ENCODE assay signal across 19 mouse cellular contexts in genomic region chr15:98594193-98594592, GRCm38 (mm10). TPM values are rescaled to one million over a fixed set of nuclear protein-coding genes. Genes with fewer than 3 reads are reported as not detected.
DNase-seq lines count a peak whose midpoint lies in the region; ATAC-seq and TF ChIP-seq lines count a peak whose summit lies in the region.
"Had no signal": no experiment of that assay in that cellular context is flagged by ENCODE, and none has a peak within 500 bp of the region (broad histone marks: within the 10 kb centered on the region; RNA-seq: fewer than 3 reads in every experiment).

No protein-coding gene starts in this region.

- 75% methylated on average over 19 of the region's 19 CpGs for WGBS in stomach, postnatal 0 days
- WGBS in intestine, postnatal 0 days = 76% methylated on average over 19 of the region's 19 CpGs

- peak; percentile 46 to 65 for DNase-seq in frontal cortex, adult 2 months (ENCODE audit: extremely low spot score in 1 of 2, low spot score in 1 of 2)
- DNase-seq in frontal cortex, postnatal 25 days (ENCODE audit: low spot score in 2 of 2) = no peak
- DNase-seq in left cerebral cortex, adult 2 months (ENCODE audit: extremely low spot score in 1 of 2, low spot score in 2 of 2) = peak; percentile 34 to 43
- no peak for DNase-seq in left cerebral cortex, postnatal 10 days (ENCODE audit: extremely low spot score in 1 of 2, low spot score in 2 of 2)
- DNase-seq in ES-E14 (ENCODE audit: low read depth, low spot score) = peak; percentile 52
- DNase-seq in stomach, postnatal 0 days (ENCODE audit: low spot score) = no peak
- no peak for DNase-seq in gastrocnemius, adult 2 months
- DNase-seq: adrenal gland, postnatal 14 days; cerebellum, postnatal 10 days; liver, embryonic 13.5 days; midbrain, embryonic 14.5 days had no signal

- H3K4me2 ChIP-seq in stomach, postnatal 0 days (replicated peaks; ENCODE audit: low read depth) = no peak overlapping the region
- no peak overlapping the region for H3K4me2 ChIP-seq in intestine, postnatal 0 days (replicated peaks; ENCODE audit: low read depth)
- H3K4me2 ChIP-seq: hindbrain, embryonic 13.5 days; liver, embryonic 13.5 days had no signal

- TF ChIP-seq CTCF in left cerebral cortex, adult 2 months (IDR thresholded peaks at IDR 0.05) = no peak
- no peak for TF ChIP-seq CTCF in stomach, postnatal 0 days (IDR thresholded peaks at IDR 0.05; ENCODE audit: low read depth)
- no peak for TF ChIP-seq CTCF in gastrocnemius, adult 2 months (IDR thresholded peaks at IDR 0.05)
- no peak for TF ChIP-seq CTCF in intestine, postnatal 0 days (IDR thresholded peaks at IDR 0.05; ENCODE audit: low read depth)

- H3K4me3 ChIP-seq in left cerebral cortex, adult 2 months = no peak overlapping the region
- peak overlapping the region; percentile 5 to 50; a peak in 2 of 4 replicates for H3K4me3 ChIP-seq in ES-E14 (ENCODE audit: insufficient read depth in 1 of 2, low read depth in 1 of 2, low read length in 2 of 2, poor library complexity in 1 of 2, severe bottlenecking in 1 of 2)
- H3K4me3 ChIP-seq in stomach, postnatal 0 days (ENCODE audit: low read depth, low read length) = no peak overlapping the region
- H3K4me3 ChIP-seq in gastrocnemius, adult 2 months = no peak overlapping the region
- no peak overlapping the region for H3K4me3 ChIP-seq in intestine, postnatal 0 days (ENCODE audit: low read depth, low read length)
- H3K4me3 ChIP-seq: hindbrain, embryonic 13.5 days; limb, embryonic 10.5 days; liver, embryonic 13.5 days had no signal

- in situ Hi-C loops in ES-E14 (cut with MboI; ENCODE audit: low sequenced_read_pairs in 2 of 2, unreplicated experiment in 2 of 2) = no loop called here

- intact Hi-C loops in left cerebral cortex, adult 2 months (cut with DNase I) = no loop called here
- intact Hi-C loops in left cerebral cortex, postnatal 10 days (cut with DNase I) = no loop called here
- intact Hi-C loops in gastrocnemius, adult 2 months (cut with DNase I) = no loop called here

- H3K27me3 ChIP-seq in stomach, postnatal 0 days (ENCODE audit: control insufficient read depth, insufficient read depth, low read length) = no peaks in the 10 kb centered on the region
- no peaks in the 10 kb centered on the region for H3K27me3 ChIP-seq in intestine, postnatal 0 days (replicated peaks; ENCODE audit: control insufficient read depth, insufficient read depth, low read length)
- H3K27me3 ChIP-seq: hindbrain, embryonic 13.5 days; liver, embryonic 13.5 days had no signal

- no peaks in the 10 kb centered on the region for H3K9me3 ChIP-seq in ES-E14 (ENCODE audit: control insufficient read depth, insufficient read depth, low read depth, low read length)
- no peaks in the 10 kb centered on the region for H3K9me3 ChIP-seq in stomach, postnatal 0 days (ENCODE audit: control insufficient read depth, low read length)
- H3K9me3 ChIP-seq in intestine, postnatal 0 days (ENCODE audit: control insufficient read depth) = no peaks in the 10 kb centered on the region
- H3K9me3 ChIP-seq: hindbrain, embryonic 13.5 days; limb, embryonic 10.5 days; liver, embryonic 13.5 days had no signal

- H3K27ac ChIP-seq in left cerebral cortex, adult 2 months = no peak overlapping the region
- no peak overlapping the region for H3K27ac ChIP-seq in ES-E14 (ENCODE audit: insufficient read depth, low read depth, low read length, poor library complexity, severe bottlenecking)
- no peak overlapping the region for H3K27ac ChIP-seq in stomach, postnatal 0 days (replicated peaks)
- H3K27ac ChIP-seq in gastrocnemius, adult 2 months = no peak overlapping the region
- H3K27ac ChIP-seq in intestine, postnatal 0 days (ENCODE audit: low read depth, low read length) = no peak overlapping the region
- H3K27ac ChIP-seq: hindbrain, embryonic 13.5 days; kidney, postnatal 0 days; limb, embryonic 10.5 days; liver, embryonic 13.5 days had no signal

- H3K36me3 ChIP-seq in ES-E14 (ENCODE audit: control insufficient read depth, insufficient read depth, low read length, poor library complexity, severe bottlenecking) = peaks cover 3% of the 10 kb centered on the region; the same call in 1 of the 2 replicates
- peaks cover 52% of the 10 kb centered on the region for H3K36me3 ChIP-seq in stomach, postnatal 0 days (ENCODE audit: control insufficient read depth, insufficient read depth, low read length)
- peaks cover 96% of the 10 kb centered on the region for H3K36me3 ChIP-seq in intestine, postnatal 0 days (ENCODE audit: control insufficient read depth, insufficient read depth)

- TF ChIP-seq EP300 in stomach, postnatal 0 days (optimal IDR thresholded peaks at IDR 0.05) = no peak

- peaks cover 0 to 21% of the 10 kb centered on the region in 2 experiments; a peak in 2 of 4 replicates for H3K4me1 ChIP-seq in ES-E14 (ENCODE audit: control insufficient read depth in 2 of 2, insufficient read depth in 2 of 2, low read length in 2 of 2, poor library complexity in 1 of 2)
- no peaks in the 10 kb centered on the region for H3K4me1 ChIP-seq in stomach, postnatal 0 days (replicated peaks; ENCODE audit: control insufficient read depth, insufficient read depth)
- no peaks in the 10 kb centered on the region; the same call in none of the 2 replicates for H3K4me1 ChIP-seq in intestine, postnatal 0 days (replicated peaks; ENCODE audit: control insufficient read depth, insufficient read depth, low read length)
- H3K4me1 ChIP-seq: hindbrain, embryonic 13.5 days; limb, embryonic 10.5 days had no signal

- ATAC-seq in stomach, postnatal 0 days (ENCODE audit: low FRiP score, low TSS enrichment) = peak; percentile 33
- no peak for ATAC-seq in intestine, postnatal 0 days

- peak overlapping the region; percentile 45; the same call in 1 of the 2 replicates for H3K9ac ChIP-seq in ES-E14 (ENCODE audit: insufficient read depth, low read depth, low read length, poor library complexity, severe bottlenecking)
- H3K9ac ChIP-seq in stomach, postnatal 0 days (ENCODE audit: low read length) = no peak overlapping the region
- no peak overlapping the region for H3K9ac ChIP-seq in intestine, postnatal 0 days (ENCODE audit: low read depth, low read length)
- H3K9ac ChIP-seq: hindbrain, embryonic 13.5 days; liver, embryonic 13.5 days had no signal

TF ChIP-seq in ES-E14, 5 proteins besides CTCF, POLR2A, EP300 and RAD21:
- TF ChIP-seq CHD2 (IDR thresholded peaks at IDR 0.05; ENCODE audit: low read depth, low read length) (no peak), ZC3H11A (IDR thresholded peaks at IDR 0.05; ENCODE audit: borderline replicate concordance, low read depth, low read length) (no peak), ZNF384 (IDR thresholded peaks at IDR 0.05; ENCODE audit: low read depth, low read length) (no peak), HCFC1 (IDR thresholded peaks at IDR 0.05; ENCODE audit: borderline replicate concordance, insufficient read depth, low read length) (no peak), MAFK (IDR thresholded peaks at IDR 0.05; ENCODE audit: insufficient read depth, low read depth, low read length) (no peak)

RNA-seq across cellular contexts. Expression of gene Adcy6, which starts 15.7 kb away (rescaled TPM):
- 40.3 and 45.6 TPM in 2 replicates for polyA plus RNA-seq in frontal cortex, adult 2 months (2012; rRNA removed)
- total RNA-seq in left cerebral cortex, adult 2 months (2021) = 10 to 100 TPM; 52.7 to 57.4 TPM
- 10 to 100 TPM; 37.1 to 38.1 TPM for total RNA-seq in left cerebral cortex, postnatal 10 days (2021)
- total RNA-seq in ES-E14 (2012; rRNA removed) = 9.0 and 15.3 TPM in 2 replicates
- polyA plus RNA-seq in stomach, postnatal 0 days (2015; fragmentation: Nextera tagmentation; extraction: Ambion mirVana) = 9.0 and 9.5 TPM in 2 replicates
- 10 to 100 TPM; 22.8 to 23.1 TPM for total RNA-seq in gastrocnemius, adult 2 months (2021)
- 10.6 and 11.1 TPM in 2 replicates for polyA plus RNA-seq in intestine, postnatal 0 days (2015; fragmentation: Nextera tagmentation; extraction: Ambion mirVana)

RNA-seq across cellular contexts. Expression of gene 4930415O20Rik, which starts 23.4 kb away (rescaled TPM):
- polyA plus RNA-seq in frontal cortex, adult 2 months (2012; rRNA removed) = 0.34 TPM in 1 of 2 replicates, not detected in the other
- total RNA-seq in left cerebral cortex, adult 2 months (2021) = not detected
- total RNA-seq in left cerebral cortex, postnatal 10 days (2021) = not detected
- total RNA-seq in ES-E14 (2012; rRNA removed) = not detected in 2 replicates
- 0.19 and 0.36 TPM in 2 replicates for polyA plus RNA-seq in stomach, postnatal 0 days (2015; fragmentation: Nextera tagmentation; extraction: Ambion mirVana)
- total RNA-seq in gastrocnemius, adult 2 months (2021) = 1 to 10 TPM in 1 of 2 experiments, not detected in 1; 1.2 TPM
- polyA plus RNA-seq in intestine, postnatal 0 days (2015; fragmentation: Nextera tagmentation; extraction: Ambion mirVana) = not detected in 2 replicates
- total RNA-seq: granulocyte monocyte progenitor cell, adult 5-6 weeks; megakaryocyte progenitor cell, adult 5-6 weeks had no signal
- polyA plus RNA-seq: hindbrain, embryonic 13.5 days; liver, embryonic 13.5 days; lung, embryonic 16.5 days; midbrain, embryonic 14.5 days; thymus, postnatal 0 days had no signal

RNA-seq across cellular contexts. Expression of gene Ccnt1, which starts 23.5 kb away (rescaled TPM):
- 18.8 and 21.1 TPM in 2 replicates for polyA plus RNA-seq in frontal cortex, adult 2 months (2012; rRNA removed)
- total RNA-seq in left cerebral cortex, adult 2 months (2021) = 10 to 100 TPM; 40.3 to 45.8 TPM
- 10 to 100 TPM; 42.0 to 50.2 TPM for total RNA-seq in left cerebral cortex, postnatal 10 days (2021)
- total RNA-seq in ES-E14 (2012; rRNA removed) = 53.1 and 59.1 TPM in 2 replicates
- 20.8 and 23.9 TPM in 2 replicates for polyA plus RNA-seq in stomach, postnatal 0 days (2015; fragmentation: Nextera tagmentation; extraction: Ambion mirVana)
- 10 to 100 TPM; 20.4 to 20.5 TPM for total RNA-seq in gastrocnemius, adult 2 months (2021)
- polyA plus RNA-seq in intestine, postnatal 0 days (2015; fragmentation: Nextera tagmentation; extraction: Ambion mirVana) = 21.1 and 25.0 TPM in 2 replicates

RNA-seq across cellular contexts. Expression of gene Cacnb3, which starts 36.4 kb away (rescaled TPM):
- 377 and 417 TPM in 2 replicates for polyA plus RNA-seq in frontal cortex, adult 2 months (2012; rRNA removed)
- total RNA-seq in left cerebral cortex, adult 2 months (2021) = 100 to 1,000 TPM; 271 to 291 TPM
- 100 to 1,000 TPM; 173 to 185 TPM for total RNA-seq in left cerebral cortex, postnatal 10 days (2021)
- 27.3 and 32.0 TPM in 2 replicates for total RNA-seq in ES-E14 (2012; rRNA removed)
- 15.1 and 17.6 TPM in 2 replicates for polyA plus RNA-seq in stomach, postnatal 0 days (2015; fragmentation: Nextera tagmentation; extraction: Ambion mirVana)
- 1 to 10 TPM; 1.8 to 2.2 TPM for total RNA-seq in gastrocnemius, adult 2 months (2021)
- polyA plus RNA-seq in intestine, postnatal 0 days (2015; fragmentation: Nextera tagmentation; extraction: Ambion mirVana) = 9.3 and 10.3 TPM in 2 replicates
- total RNA-seq: granulocyte monocyte progenitor cell, adult 5-6 weeks; megakaryocyte progenitor cell, adult 5-6 weeks had no signal

Comparison
In these comparisons a context has a peak if more than half of its experiments do, and no peak if none do; other contexts are left out.
1. DNase-seq: peak in frontal cortex, adult 2 months (2 of 2), left cerebral cortex, adult 2 months (2 of 2) and ES-E14 (single experiment); none in frontal cortex, postnatal 25 days (0 of 2), left cerebral cortex, postnatal 10 days (0 of 2), stomach, postnatal 0 days (single experiment) and gastrocnemius, adult 2 months (single experiment).
2. H3K4me3 ChIP-seq: peak in ES-E14 (2 of 2); none in left cerebral cortex, adult 2 months (single experiment), stomach, postnatal 0 days (single experiment), gastrocnemius, adult 2 months (single experiment) and intestine, postnatal 0 days (single experiment).